Mouse (Mus musculus) B cell, adult 62 days (primary cell): ENCODE results near the gene Scd4. TPM values are rescaled to one million over a fixed set of nuclear protein-coding genes. Genes with fewer than 3 reads are reported as not detected.

Source experiments
- total RNA-seq: library from RNA; stranded (reverse); gene quantifications from 4 replicates; pipeline ENCODE4 v1.2.4, GENCODE M21; 2023

Scd4 gene
- total RNA-seq, result 0.85 to 2.0 TPM (median 1.5 TPM) in 4 replicates

DNA sequence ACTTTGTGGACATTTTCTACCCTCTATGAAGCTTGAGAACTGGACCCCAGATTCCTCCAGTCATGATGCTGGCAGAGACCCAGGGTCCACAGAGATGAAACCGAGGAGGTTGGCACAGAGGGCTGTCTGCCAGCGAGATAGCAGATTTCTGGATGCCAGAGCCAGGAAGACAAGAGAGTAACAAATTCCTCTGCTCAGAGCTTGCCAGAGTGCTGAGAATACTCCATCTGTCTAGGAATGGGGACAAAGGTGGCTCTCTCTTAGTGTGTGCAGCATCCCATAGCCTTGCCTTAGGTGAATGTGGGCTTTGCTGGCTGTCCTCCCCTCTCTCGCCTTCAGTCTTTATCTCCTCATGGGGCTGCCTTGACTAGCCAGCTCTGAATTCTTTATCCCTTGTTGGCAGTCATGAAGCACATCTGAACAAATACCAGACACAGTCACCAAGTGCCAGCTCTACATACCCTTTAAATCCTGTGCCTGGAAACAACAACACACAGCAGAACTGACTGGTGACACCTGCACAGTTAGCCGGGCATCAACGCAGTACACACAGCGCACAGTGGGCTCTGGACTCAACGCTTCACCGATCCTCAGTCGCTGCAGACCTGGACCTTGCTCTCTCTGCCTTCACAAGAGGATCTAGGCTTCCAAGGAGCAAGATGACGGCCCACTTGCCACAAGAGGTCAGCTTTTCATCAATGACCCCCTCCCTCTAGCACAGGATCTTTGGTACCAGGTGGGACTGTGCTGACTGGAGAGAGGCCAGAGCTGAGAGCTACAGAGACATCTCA is at the start of gene Scd4:
Scd4 (plus strand) TSS at position 260 of the 791 bp plus-strand sequence.

DNA sequence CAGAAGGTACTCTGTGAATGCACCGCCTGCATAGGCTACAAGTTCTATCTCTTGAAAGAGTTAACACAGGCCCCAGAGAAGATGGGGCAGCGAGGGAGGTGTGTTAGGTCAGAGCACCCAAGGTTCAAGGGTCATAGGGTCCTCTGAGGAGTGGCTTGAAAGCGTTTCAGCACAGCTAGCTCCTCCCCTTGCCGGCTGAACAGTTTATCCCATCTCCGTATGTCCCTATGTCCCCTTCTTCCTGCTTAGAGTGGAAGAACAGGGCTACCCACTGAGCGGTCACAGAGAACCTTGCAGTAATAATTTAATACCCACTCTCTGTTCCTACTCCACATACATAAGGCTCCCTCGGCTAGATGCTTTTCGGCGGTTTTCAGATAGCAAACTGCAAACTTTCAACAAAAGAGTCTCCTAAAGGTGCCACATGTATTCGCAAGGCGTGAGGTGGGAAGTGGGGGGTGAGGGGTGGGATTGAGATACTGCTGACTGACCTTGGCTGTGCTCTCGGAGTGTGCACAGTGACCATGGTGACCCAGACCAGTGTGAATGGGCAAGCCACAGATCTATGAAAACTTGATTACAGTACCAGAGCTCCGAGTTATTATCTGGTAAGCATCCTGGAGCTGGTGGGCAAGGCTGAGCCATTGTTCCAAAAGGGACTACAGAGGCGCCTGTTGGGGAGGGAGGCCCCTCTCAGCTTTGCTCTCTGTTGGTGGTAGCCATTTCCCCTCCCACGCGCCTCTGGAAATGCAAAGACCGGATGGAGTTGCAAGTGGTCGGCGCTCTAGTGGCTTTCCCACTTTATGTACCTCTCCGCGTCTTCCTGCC is 39.7 kb upstream of the Scd4 start, which contains the start of gene Scd2:
Scd2 (plus strand) TSS at position 734 of the 828 bp plus-strand sequence.

Other genes with a start within 250 kb of the Scd4 start
- 84.8 to 90.8 TPM (median 85.9 TPM) in 4 replicates for gene Chuk, start 225.6 kb upstream of the Scd4 start, total RNA-seq
- gene Cwf19l1, start 197.2 kb upstream of the Scd4 start, total RNA-seq, result 26.2 to 32.3 TPM (median 29.9 TPM) in 4 replicates
- gene Bloc1s2, start 186.6 kb upstream of the Scd4 start, total RNA-seq, result 84.5 to 97.8 TPM (median 87.2 TPM) in 4 replicates
- not detected in 4 replicates for gene Pkd2l1, start 140.7 kb upstream of the Scd4 start, total RNA-seq
- not detected in 4 replicates for gene Scd3, start 129.8 kb upstream of the Scd4 start, total RNA-seq
- 39.1 to 42.5 TPM (median 39.8 TPM) in 4 replicates for gene Scd2, start 39.4 kb upstream of the Scd4 start, total RNA-seq
- 810 to 978 TPM (median 883 TPM) in 4 replicates for gene Scd1, start 74.8 kb downstream of the Scd4 start, total RNA-seq
- gene Wnt8b, start 160.4 kb downstream of the Scd4 start, total RNA-seq, result 0.16 TPM in 1 of 4 replicates, not detected in the others
- 1.7 to 2.8 TPM (median 2.2 TPM) in 4 replicates for gene Sec31b, start 212.8 kb downstream of the Scd4 start, total RNA-seq
- not detected in 4 replicates for gene Gm20538, start 219.7 kb downstream of the Scd4 start, total RNA-seq
- 117 to 131 TPM (median 119 TPM) in 4 replicates for gene Ndufb8, start 222.3 kb downstream of the Scd4 start, total RNA-seq
- 50.7 to 59.3 TPM (median 56.1 TPM) in 4 replicates for gene Hif1an, start 229.8 kb downstream of the Scd4 start, total RNA-seq